Mouse (Mus musculus) liver, embryonic 11.5 days (tissue): ENCODE data around the gene Ptprg. TPM values are rescaled to one million over a fixed set of nuclear protein-coding genes. Genes with fewer than 3 reads are reported as not detected.

Experiments
- ATAC-seq: fragments of 200-750 bp; cut with Nextera tagmentation; replicated peaks from 2 replicates; pipeline ENCODE4 v1.8.0; 2017; ENCODE audit warnings: moderate number of reproducible peaks, mild to moderate bottlenecking, moderate TSS enrichment, moderate library complexity; ENCODE audit not compliant: low FRiP score
- DNase-seq: peaks from one replicate; pipeline ENCODE4 v3.0.0-alpha.2; 2017; ENCODE audit warnings: low spot score
- H3K27ac ChIP-seq: fragments of 300-500 bp; sonication (generic); 2 replicates; pipeline ENCODE4 v1.5.1; 2014; ENCODE audit warnings: mild to moderate bottlenecking, low read depth, low read length, control low read depth
- H3K27me3 ChIP-seq: fragments of 300-500 bp; sonication (generic); replicated peaks from 2 replicates; pipeline ENCODE4 v1.6.1; 2014; ENCODE audit warnings: low read length, mixed read lengths; ENCODE audit not compliant: control insufficient read depth, insufficient read depth
- H3K36me3 ChIP-seq: fragments of 300-500 bp; sonication (generic); 2 replicates; pipeline ENCODE4 v1.6.1; 2014; ENCODE audit warnings: mild to moderate bottlenecking, low read length, moderate library complexity, mixed read lengths; ENCODE audit not compliant: control insufficient read depth, insufficient read depth
- H3K4me1 ChIP-seq: fragments of 300-500 bp; sonication (generic); replicated peaks from 2 replicates; pipeline ENCODE4 v1.6.1; 2014; ENCODE audit warnings: low read length, mixed read lengths; ENCODE audit not compliant: control insufficient read depth, insufficient read depth
- H3K4me2 ChIP-seq: fragments of 300-500 bp; sonication (generic); 2 replicates; pipeline ENCODE4 v1.6.1; 2014; ENCODE audit warnings: mild to moderate bottlenecking, control low read depth, moderate library complexity
- H3K4me3 ChIP-seq: fragments of 300-500 bp; sonication (generic); 2 replicates; pipeline ENCODE4 v1.5.1; 2014; ENCODE audit warnings: low read depth, low read length, control low read depth
- H3K9ac ChIP-seq: fragments of 300-500 bp; sonication (generic); 2 replicates; pipeline ENCODE4 v1.6.1; 2014; ENCODE audit warnings: low read depth, low read length, control low read depth
- H3K9me3 ChIP-seq: fragments of 300-500 bp; sonication (generic); 2 replicates; pipeline ENCODE4 v1.6.1; 2016; ENCODE audit warnings: low read length, inconsistent platforms, mixed read lengths; ENCODE audit not compliant: control insufficient read depth
- WGBS: fragments of 180-500 bp; shearing (Covaris S2); extraction: QIAGEN DNeasy Blood & Tissue Kit; methylation state at CpG from one replicate; pipeline ENCODE4 v1.1.7; 2014; 5-methylcytosine and 5-hydroxymethylcytosine counted together
- polyA plus RNA-seq: library from polyadenylated mRNA; unstranded; fragments of >200 nt; fragmentation: Nextera tagmentation; extraction: Ambion mirVana; gene quantifications from 2 replicates; pipeline ENCODE4 v1.2.1, GENCODE M21; 2014

The Ptprg gene
- polyA plus RNA-seq, 1 experiment from 2014 or later = 8.6 TPM

DNA sequence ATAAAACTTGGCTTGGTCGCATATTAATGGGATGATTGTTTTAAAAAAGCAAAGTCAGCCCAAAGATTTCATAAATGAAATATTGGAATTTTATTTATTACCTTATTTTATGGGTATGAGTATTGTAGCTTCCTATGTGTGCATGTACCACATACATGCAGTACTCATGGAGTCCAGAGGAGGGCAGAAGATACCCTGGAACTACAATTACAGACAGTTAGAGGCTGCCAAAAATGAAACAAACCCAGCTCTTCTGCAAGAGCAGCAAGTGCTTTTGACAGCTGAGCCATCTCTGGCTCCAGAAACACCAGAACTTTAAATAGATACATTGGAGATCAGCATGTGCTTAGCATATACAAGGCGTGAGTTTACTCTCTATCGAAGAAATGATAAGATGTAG lies 592.6 kb downstream of the Ptprg start:
- H3K4me3 ChIP-seq = no peak overlapping the region
- no peak for ATAC-seq
- H3K4me1 ChIP-seq = no peaks in the 10 kb centered on the region
- 87% methylated on average over 3 of the region's 3 CpGs for WGBS
- H3K36me3 ChIP-seq = no peaks in the 10 kb centered on the region
- H3K4me2 ChIP-seq = no peak overlapping the region
- H3K27me3 ChIP-seq = no peaks in the 10 kb centered on the region
- DNase-seq = no peak
- no peak overlapping the region for H3K27ac ChIP-seq
- H3K9ac ChIP-seq = no peak overlapping the region
- no peaks in the 10 kb centered on the region for H3K9me3 ChIP-seq

DNA sequence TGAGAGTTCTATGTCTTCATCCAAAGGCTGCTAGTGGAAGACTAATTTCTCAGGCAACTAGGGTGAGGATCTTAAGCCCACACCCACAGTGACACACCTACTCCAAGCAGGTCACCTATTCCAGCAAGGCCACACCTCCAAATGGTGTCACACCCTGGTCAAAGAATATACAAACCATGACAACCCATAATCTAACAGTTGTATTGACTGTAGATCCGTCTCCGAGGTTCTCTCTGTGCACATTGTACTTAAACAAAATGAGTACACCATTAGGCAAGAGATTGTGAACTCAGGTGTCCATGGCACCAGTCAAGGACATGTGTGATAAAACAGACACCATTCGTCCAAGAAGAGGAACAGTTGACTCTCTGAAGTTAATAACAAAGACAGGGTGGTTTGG lies 596.2 kb downstream of the Ptprg start:
- H3K36me3 ChIP-seq = no peaks in the 10 kb centered on the region
- H3K27me3 ChIP-seq = no peaks in the 10 kb centered on the region
- WGBS = 65% methylated on average over 3 of the region's 3 CpGs
- H3K9me3 ChIP-seq = no peaks in the 10 kb centered on the region
- no peak overlapping the region for H3K4me2 ChIP-seq
- no peak overlapping the region for H3K4me3 ChIP-seq
- ATAC-seq = no peak
- DNase-seq = no peak
- H3K27ac ChIP-seq = no peak overlapping the region
- H3K4me1 ChIP-seq = no peaks in the 10 kb centered on the region
- no peak overlapping the region for H3K9ac ChIP-seq

- H3K4me3 ChIP-seq = no peak overlapping the region
- ATAC-seq (0 out of 2 replicates have a peak, but pooled peaks have one; percentile 34), DNase-seq (no peak)
- no peak overlapping the region for H3K27ac ChIP-seq
- no peaks in the 10 kb centered on the region for H3K36me3 ChIP-seq
- no peaks in the 10 kb centered on the region for H3K4me1 ChIP-seq
- H3K27me3 ChIP-seq = no peaks in the 10 kb centered on the region
- H3K9ac ChIP-seq = no peak overlapping the region
- WGBS = 41% methylated on average over 3 of the region's 3 CpGs
- H3K4me2 ChIP-seq = no peak overlapping the region
- no peaks in the 10 kb centered on the region for H3K9me3 ChIP-seq
Observed at GRCm38 (mm10) chr14:12151927-12152326, 598.6 kb downstream of the Ptprg start.

GRCm38 (mm10) chr14:12152748-12153147 lies 599.4 kb downstream of the Ptprg start:
- ATAC-seq = no peak
- H3K27me3 ChIP-seq = no peaks in the 10 kb centered on the region
- no peak for DNase-seq
- no peak overlapping the region for H3K9ac ChIP-seq
- no peak overlapping the region for H3K4me3 ChIP-seq
- no peaks in the 10 kb centered on the region for H3K4me1 ChIP-seq
- H3K36me3 ChIP-seq = no peaks in the 10 kb centered on the region
- H3K9me3 ChIP-seq = no peaks in the 10 kb centered on the region
- WGBS = 85% methylated on average over 6 of the region's 6 CpGs
- no peak overlapping the region for H3K4me2 ChIP-seq
- no peak overlapping the region for H3K27ac ChIP-seq

DNA sequence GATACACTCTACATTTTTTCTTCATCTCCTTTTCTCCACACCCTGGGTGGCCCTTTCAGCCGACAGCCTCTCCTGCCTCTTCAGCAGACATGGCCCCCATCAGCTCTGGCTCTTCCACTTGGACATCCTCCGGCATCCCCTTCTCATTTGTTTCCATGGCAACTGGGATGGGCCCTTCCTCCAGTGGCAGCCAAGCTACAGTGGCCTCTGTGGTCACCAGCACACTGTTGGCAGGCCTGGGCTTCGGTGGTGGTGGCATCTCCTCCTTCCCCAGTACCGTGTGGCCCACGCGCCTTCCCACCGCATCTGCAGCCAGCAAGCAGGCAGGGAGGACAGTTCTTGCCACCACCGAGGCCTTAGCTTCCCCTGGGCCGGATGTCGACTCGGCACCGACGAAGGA lies 600.3 kb downstream of the Ptprg start:
- ATAC-seq (no peak), DNase-seq (no peak)
- Histone ChIP-seq H3K36me3 (no peaks in the 10 kb centered on the region), H3K9me3 (no peaks in the 10 kb centered on the region), H3K9ac (no peak overlapping the region), H3K4me3 (no peak overlapping the region), H3K4me1 (no peaks in the 10 kb centered on the region), H3K27me3 (no peaks in the 10 kb centered on the region), H3K4me2 (no peak overlapping the region), H3K27ac (no peak overlapping the region)
- WGBS = 84% methylated on average over 13 of the region's 13 CpGs

DNA sequence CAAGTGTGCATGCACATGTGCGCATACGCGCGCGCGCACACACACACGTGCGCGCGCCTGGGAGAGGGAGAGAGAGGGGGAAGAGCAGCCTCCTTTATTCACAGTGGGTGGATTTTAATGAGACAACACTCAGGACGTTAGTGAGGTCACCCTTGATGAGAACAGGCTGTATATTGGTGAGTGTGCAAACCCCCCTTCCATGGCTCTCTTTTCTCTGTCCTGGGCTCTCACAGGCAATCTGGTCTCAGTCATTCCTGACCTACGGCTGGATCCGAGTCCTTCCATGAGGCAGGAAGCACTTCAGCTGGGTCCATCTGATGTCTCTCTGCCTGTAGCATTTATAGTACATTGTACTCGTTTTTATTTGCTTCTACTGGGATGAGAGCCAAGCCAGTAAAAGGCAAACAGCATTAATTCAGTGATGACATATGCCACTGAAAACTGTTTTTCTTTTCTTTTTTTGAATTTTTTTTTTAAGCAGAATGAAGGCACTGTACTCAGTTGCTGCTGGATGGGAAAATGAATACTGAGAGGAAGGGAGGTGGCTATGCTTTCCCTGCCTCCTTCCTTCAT lies 608.5 kb downstream of the Ptprg start:
- Histone ChIP-seq H3K4me3 (no peak overlapping the region), H3K9me3 (no peaks in the 10 kb centered on the region), H3K36me3 (no peaks in the 10 kb centered on the region), H3K4me1 (no peaks in the 10 kb centered on the region), H3K9ac (no peak overlapping the region), H3K27ac (no peak overlapping the region), H3K27me3 (no peaks in the 10 kb centered on the region), H3K4me2 (no peak overlapping the region)
- DNase-seq (no peak), ATAC-seq (no peak)
- 87% methylated on average over 14 of the region's 14 CpGs for WGBS

- Histone ChIP-seq H3K27me3 (no peaks in the 10 kb centered on the region), H3K9me3 (no peaks in the 10 kb centered on the region), H3K36me3 (no peaks in the 10 kb centered on the region), H3K4me3 (no peak overlapping the region), H3K9ac (no peak overlapping the region), H3K4me1 (no peaks in the 10 kb centered on the region), H3K4me2 (no peak overlapping the region), H3K27ac (no peak overlapping the region)
- DNase-seq = no peak
- ATAC-seq = no peak
- 68% methylated on average over 5 of the region's 5 CpGs for WGBS
Observed at GRCm38 (mm10) chr14:12162331-12162854, 609.1 kb downstream of the Ptprg start.

DNA sequence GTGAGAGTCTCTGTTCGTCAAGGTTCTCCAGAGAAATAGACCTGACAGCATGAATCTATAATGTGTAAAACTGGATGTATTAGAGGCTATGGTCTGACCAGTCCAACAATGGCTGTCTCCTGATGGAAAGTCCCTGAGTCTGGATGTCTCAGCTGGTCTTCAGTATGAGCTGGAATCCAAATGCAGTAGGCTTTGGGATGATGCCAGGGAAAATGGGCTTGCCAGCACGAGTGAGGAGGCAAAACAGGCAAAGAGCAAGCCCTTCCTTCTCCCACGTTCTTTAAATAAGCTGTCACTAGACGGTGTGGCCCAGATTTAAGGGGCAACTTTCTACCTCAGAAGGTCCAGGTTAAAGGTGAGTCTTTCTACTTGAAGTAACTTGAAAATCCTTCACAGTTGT lies 609.9 kb downstream of the Ptprg start:
- H3K27me3 ChIP-seq = no peaks in the 10 kb centered on the region
- DNase-seq = no peak

GRCm38 (mm10) chr14:12167215-12167614 lies 613.9 kb downstream of the Ptprg start:
- Histone ChIP-seq H3K4me1 (no peaks in the 10 kb centered on the region), H3K27ac (no peak overlapping the region), H3K9me3 (no peaks in the 10 kb centered on the region), H3K4me2 (no peak overlapping the region), H3K9ac (no peak overlapping the region), H3K4me3 (no peak overlapping the region), H3K27me3 (no peaks in the 10 kb centered on the region), H3K36me3 (no peaks in the 10 kb centered on the region)
- ATAC-seq = no peak
- no peak for DNase-seq
- 81% methylated on average over 4 of the region's 4 CpGs for WGBS

More for the DNA sequence above, 609.9 kb downstream of the Ptprg start:
- H3K27ac ChIP-seq = no peak overlapping the region
- no peak overlapping the region for H3K4me3 ChIP-seq
- no peak overlapping the region for H3K9ac ChIP-seq
- H3K4me2 ChIP-seq = no peak overlapping the region
- WGBS = 71% methylated on average over 4 of the region's 4 CpGs
- no peaks in the 10 kb centered on the region for H3K36me3 ChIP-seq
- ATAC-seq = no peak
- no peaks in the 10 kb centered on the region for H3K9me3 ChIP-seq
- H3K4me1 ChIP-seq = no peaks in the 10 kb centered on the region
